Comparison of ENCODE assay signal across 9 mouse cellular contexts in genomic region chr15:81264392-81265095, GRCm38 (mm10). TPM values are rescaled to one million over a fixed set of nuclear protein-coding genes. Genes with fewer than 3 reads are reported as not detected.
A peak's percentile ranks its signal among the peaks of the same experiment; 100 is the strongest.
DNase-seq lines count a peak whose midpoint lies in the region; ATAC-seq lines count a peak whose summit lies in the region.
"Had no signal": no experiment of that assay in that cellular context is flagged by ENCODE, and none has a peak within 500 bp of the region (broad histone marks: within the 10 kb centered on the region; RNA-seq: fewer than 3 reads in every experiment).

No protein-coding gene starts in this region.

- H3K9me3 ChIP-seq in kidney, embryonic 15.5 days (replicated peaks) = no peaks in the 10 kb centered on the region

- H3K4me1 ChIP-seq in kidney, embryonic 15.5 days = peaks cover 8% of the 10 kb centered on the region

- 51% methylated on average over 16 of the region's 16 CpGs for WGBS in kidney, embryonic 15.5 days

- H3K36me3 ChIP-seq in kidney, embryonic 15.5 days = no peaks in the 10 kb centered on the region

- no peak overlapping the region for H3K9ac ChIP-seq in kidney, embryonic 15.5 days

- H3K4me2 ChIP-seq in kidney, embryonic 15.5 days = no peak overlapping the region

- no peaks in the 10 kb centered on the region for H3K27me3 ChIP-seq in kidney, embryonic 15.5 days

- H3K27ac ChIP-seq in kidney, embryonic 15.5 days = no peak overlapping the region

- ATAC-seq in kidney, embryonic 15.5 days (replicated peaks; ENCODE audit: low FRiP score) = no peak
- no peak for ATAC-seq in monocyte, adult 5-6 weeks (replicated peaks; ENCODE audit: insufficient number of reproducible peaks, low FRiP score, low TSS enrichment, poor library complexity, severe bottlenecking)
- no peak for ATAC-seq in megakaryocyte-erythroid progenitor cell, adult 5-6 weeks (replicated peaks; ENCODE audit: low FRiP score, low TSS enrichment, poor library complexity, severe bottlenecking)

- DNase-seq in kidney, postnatal 10 days = peak; percentile 34
- peak; percentile 54 for DNase-seq in adrenal gland, adult 8-10 months
- DNase-seq in heart, adult 18-20 months = peak; percentile 30 to 58
- DNase-seq in left cerebral cortex, adult 9 months (ENCODE audit: low spot score in 2 of 2) = peak; percentile 63 to 68
- peak; percentile 44 for DNase-seq in right cerebral cortex, postnatal 25 days

- no peak overlapping the region for H3K4me3 ChIP-seq in kidney, embryonic 15.5 days (replicated peaks)

RNA-seq across cellular contexts. Expression of gene Mchr1, which starts 29.2 kb away (rescaled TPM):
- 1.1 and 1.2 TPM in 2 replicates for polyA plus RNA-seq in kidney, embryonic 15.5 days (2015; fragmentation: Nextera tagmentation; extraction: Ambion mirVana)
- total RNA-seq in adrenal gland, adult 8-10 months (2022) = under 1 TPM; 0.15 to 0.86 (median 0.51) TPM
- not detected for total RNA-seq in heart, adult 18-20 months (2021)
- 2.2 TPM in 1 of 3 replicates, not detected in the others for total RNA-seq in monocyte, adult 5-6 weeks (2017)
- not detected in 2 replicates for total RNA-seq in megakaryocyte-erythroid progenitor cell, adult 5-6 weeks (2014; fragmentation: Nextera tagmentation)
- total RNA-seq in megakaryocyte-erythroid progenitor cell, adult 5-6 weeks (2017) = not detected in 2 replicates
- total RNA-seq: MEL had no signal
